Mouse (Mus musculus) thymus, postnatal 14 days (tissue): ENCODE measurements around the gene Babam1.

Experiments
- DNase-seq: peaks from one replicate; pipeline ENCODE4 v3.0.0; 2021

The Babam1 gene

DNA sequence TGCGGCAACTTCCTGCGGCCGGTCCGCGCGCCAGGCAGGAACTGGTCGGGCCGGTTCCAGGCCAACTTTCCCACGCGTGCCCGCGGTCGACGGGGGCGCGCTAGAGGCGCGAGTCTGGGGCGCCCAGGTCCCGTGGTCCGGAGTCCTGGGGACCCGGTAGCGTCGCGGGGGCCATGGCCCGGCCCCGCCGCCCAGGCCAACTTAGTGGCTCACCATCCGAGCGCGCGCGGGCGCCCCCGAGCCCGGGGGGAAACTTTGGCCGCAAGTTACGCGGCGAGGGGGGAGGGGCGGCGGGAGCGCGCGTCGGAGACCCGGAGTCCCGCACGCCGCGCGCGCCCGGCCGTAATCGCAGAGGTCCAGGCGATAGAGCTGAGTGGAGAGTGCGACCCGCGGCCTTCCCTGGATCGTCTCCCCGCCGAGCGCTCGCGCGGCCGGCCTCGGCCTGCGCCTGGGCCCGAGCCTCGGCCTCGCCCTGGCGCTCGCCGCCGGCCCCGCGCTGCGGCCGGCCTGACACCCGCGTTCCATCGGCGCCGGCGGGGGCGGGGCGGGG lies 15.2 kb upstream of the Babam1 start, which contains the start of gene Nr2f6:
Gene Nr2f6 (minus strand): TSS at position 540 of the 550 bp plus-strand sequence.
- DNase-seq, result peak; percentile 51

GRCm38 (mm10) chr8:71381971-71382961 lies 14.4 kb upstream of the Babam1 start:
- DNase-seq, result peak; percentile 76

- no peak for DNase-seq
Observed at GRCm38 (mm10) chr8:71383396-71383795, 13.3 kb upstream of the Babam1 start.

GRCm38 (mm10) chr8:71383860-71384259 lies 12.8 kb upstream of the Babam1 start:
- no peak for DNase-seq

DNA sequence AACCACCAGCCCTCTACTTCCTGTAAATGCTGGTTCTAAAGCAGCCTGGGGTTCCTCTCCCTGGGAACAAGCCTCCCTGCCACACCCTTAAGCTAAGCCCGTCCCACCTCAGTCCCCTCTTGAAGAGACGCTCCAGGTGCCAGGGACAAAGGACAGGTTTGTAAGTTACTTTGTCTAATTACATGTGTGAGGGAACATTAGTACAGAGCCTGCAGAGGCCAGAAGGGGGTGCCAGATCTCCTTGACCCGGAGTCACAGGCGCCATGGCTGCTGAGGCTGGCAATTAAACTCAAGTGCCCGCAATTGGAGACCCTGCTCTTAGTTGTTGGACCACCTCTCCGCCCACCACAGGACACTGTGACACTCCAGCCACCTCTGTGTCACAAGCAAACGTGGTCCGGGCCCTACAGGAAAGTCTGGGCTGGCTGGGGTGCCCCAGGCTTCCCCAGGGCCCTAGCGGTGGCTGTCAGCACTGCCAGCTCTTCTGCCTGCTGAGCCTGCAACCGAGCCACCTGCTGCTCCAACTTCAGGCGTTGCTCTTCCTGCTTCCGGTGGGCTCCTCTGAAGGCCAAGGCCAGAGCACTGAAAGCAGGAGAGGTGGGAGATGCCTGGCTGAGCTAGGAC lies 11.3 kb upstream of the Babam1 start:
- no peak for DNase-seq

GRCm38 (mm10) chr8:71388267-71388666 lies 8.4 kb upstream of the Babam1 start:
- no peak for DNase-seq

DNA sequence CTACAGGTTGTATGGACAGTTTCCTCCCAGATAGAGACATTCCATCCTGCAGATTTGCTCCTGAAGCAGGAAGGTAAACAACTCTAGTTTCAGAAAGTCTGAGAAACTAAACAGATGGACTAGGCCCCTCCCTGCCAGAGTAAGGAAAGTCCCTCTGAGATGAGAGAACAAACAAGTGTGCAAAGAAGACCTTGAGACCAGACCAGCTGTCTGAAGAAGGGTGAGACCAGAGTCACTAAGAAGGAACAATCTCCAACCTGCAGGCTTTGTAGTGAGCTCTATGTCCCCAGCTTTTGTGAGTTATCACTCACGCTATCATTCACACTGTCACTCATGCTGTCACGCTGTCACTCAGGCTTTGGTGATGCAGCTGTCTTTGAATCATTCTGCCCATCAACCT lies 5.0 kb upstream of the Babam1 start:
- DNase-seq, result no peak

DNA sequence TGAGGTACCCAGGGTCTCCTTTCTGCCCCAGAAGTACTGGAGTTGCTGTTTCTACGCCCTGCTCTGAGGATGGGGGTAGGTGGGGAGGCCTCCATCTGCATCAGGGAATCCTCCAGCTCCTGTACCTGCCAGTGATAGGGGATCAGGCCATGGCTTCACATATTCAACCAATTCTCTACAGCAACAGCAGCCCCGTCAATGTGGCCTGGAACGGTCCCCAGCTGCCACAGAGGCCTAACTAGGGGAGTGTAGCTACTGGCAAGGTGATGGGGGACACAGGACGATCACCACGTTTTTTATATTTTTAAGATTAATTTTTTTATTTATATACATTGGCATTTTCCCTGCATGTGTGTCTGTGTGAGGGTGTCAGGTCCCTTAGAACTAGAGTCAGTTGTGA lies 4.3 kb upstream of the Babam1 start:
- DNase-seq, result no peak

DNA sequence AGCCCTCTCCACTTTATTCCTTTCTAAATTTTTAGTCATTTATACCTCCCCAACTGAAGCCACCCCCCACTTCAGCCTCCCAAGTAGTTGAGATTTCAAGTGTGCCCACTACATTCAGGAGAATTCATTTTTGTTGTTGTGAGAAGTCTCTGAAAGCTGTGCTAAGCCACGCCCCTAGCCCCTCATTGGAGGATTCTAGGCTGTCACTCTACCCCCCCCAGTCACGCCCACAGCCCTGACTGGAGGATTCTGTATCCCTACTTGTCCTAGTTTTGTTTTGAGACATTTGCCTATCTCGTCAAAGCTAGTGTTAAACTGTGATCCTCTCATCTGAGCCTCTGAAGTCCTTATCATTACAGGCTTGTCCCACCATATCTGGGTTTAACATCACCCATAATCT lies 3.8 kb upstream of the Babam1 start:
- peak; percentile 36 for DNase-seq

DNA sequence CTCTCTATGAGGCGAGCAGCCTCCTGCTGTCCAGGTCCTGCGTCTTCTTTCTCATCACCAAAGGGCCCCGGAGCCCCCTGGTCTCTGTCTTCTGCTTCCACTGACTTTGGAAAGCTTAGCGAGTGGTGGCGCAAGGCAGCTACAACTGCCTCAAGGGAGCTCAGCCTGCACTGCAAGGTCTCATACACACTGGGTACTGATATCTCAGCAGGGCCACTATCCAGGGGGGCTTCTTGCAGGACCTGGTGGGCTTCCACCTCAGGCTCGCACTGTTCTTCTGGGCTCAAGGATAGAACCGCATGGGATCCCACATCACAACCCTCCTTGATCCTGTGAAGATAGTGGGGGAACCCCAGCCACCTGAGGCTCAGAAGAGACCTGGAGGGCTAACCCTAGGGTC lies 2.2 kb upstream of the Babam1 start:
- DNase-seq, result no peak

- no peak for DNase-seq
Observed at GRCm38 (mm10) chr8:71395071-71395470, 1.6 kb upstream of the Babam1 start.

- no peak for DNase-seq
Observed at GRCm38 (mm10) chr8:71395629-71396028, 1.0 kb upstream of the Babam1 start, which contains the start of gene Ushbp1. TSS of gene Ushbp1 (minus strand) at chr8:71395802.

GRCm38 (mm10) chr8:71397701-71398100 lies 1.0 kb downstream of the Babam1 start:
- DNase-seq, result no peak

DNA sequence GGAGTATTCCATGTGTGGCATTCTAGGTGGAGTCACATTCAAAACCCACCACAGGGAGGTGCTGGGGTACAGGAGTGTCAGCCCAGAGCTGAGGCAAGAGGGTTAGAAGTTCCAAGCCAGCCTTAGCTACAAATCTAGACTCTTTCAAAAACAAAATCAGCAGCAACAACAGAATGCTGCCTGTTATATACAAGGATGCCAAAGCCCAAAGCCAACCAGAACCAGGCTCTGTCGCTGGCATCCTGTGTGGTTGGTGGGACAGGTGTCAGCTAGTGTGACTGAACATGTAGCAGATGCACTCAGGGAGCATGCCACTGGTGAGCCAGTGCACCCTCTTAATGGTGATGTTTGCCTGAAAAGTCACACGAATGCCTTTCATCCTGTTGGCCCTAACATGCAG lies 4.2 kb downstream of the Babam1 start:
- no peak for DNase-seq

GRCm38 (mm10) chr8:71401454-71401853 lies 4.8 kb downstream of the Babam1 start:
- DNase-seq, result no peak

DNA sequence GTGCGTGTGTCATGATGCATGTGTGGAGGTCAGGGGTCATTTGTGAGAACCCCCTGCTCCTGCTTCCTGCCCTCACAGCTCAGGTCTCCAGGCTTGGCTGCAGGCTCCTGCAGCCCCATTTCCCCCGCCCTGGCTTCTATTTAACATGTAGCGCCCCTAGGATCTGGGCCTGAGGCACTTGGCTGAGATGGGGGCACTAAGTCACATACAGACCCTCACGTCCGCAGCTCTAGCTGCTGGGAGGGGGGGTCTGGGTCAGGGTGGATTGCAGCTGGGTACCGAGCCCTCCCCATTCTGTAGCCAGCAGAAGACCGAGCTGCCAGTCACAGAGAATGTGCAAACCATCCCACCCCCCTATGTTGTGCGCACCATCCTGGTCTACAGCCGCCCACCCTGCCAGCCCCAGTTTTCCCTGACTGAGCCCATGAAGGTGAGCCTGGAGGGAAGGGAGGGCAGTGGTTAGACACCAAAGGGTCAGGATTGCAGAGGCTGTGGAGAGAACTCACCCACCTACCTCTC lies 5.8 kb downstream of the Babam1 start:
- DNase-seq, result no peak

DNA sequence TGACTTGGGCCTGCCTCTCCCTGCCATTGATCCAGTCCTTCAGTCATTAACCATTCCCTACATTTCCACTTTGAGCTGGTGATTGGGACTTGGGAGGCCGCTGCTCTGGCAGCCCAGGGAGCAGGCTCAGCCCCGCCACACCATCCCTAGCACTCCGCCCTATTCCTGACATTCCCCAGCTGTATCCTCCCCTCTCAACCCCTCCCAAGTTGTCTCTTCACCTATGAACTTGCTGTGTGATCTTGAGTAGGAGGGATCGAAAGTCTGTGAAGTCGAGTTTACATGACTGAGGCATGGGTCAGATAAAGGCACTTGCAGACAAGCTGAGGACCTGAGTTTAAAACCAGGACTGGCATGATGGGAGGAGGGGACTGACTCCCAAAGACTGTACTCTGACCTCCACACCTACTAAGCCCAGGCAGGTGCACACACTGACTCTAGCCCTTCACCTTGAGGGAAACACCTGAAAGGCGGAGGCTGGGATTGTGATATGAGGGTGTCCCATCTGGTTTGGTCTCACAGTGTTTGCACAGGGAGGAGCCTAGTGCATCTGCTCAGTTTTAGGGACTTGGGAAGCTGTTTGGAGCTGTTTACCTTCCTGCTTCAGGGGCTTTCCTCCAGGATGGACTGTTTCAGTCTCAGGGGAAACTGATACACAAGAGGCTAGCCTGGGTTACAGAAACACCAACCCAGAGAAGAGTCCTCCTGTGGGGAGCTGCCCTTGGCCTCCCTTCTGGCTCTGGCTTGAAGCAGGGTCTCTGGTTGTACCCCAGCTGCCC lies 6.6 kb downstream of the Babam1 start:
- no peak for DNase-seq

DNA sequence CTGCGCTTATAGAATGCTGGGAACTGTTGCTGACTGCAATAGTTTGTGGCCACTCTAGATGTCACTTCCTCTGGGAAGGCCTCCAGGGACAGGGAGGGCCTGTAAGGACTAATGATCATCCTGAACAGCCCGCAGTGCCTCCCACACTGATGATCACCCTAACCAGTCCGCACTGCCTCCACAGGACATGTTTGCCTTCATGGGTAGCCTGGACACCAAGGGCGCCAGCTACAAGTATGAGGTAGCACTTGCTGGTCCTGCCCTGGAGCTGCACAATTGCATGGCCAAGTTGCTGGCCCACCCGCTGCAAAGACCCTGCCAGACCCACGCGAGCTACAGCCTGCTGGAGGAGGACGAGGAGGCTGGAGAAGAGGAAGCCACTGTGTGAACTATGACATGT lies 7.3 kb downstream of the Babam1 start:
- no peak for DNase-seq

DNA sequence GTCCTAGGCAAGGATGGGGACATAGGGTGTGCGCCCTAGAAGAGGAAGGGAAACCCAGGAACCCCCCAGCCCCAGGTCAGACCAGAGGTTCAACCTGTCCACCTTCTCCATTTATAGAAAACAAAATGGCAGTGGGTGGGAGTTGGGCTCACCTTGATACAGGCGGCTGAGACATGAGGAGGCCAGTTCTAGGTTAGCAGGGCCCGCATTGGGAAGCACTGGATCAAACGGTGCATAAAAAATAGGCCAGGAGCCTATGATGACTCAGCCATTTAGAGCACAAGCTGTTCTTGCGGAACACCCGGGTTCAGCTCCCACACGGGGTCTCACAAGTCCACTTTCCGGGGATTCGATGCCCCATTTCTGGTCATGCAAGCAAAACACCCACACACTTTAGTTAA lies 8.3 kb downstream of the Babam1 start:
- DNase-seq, result no peak

DNA sequence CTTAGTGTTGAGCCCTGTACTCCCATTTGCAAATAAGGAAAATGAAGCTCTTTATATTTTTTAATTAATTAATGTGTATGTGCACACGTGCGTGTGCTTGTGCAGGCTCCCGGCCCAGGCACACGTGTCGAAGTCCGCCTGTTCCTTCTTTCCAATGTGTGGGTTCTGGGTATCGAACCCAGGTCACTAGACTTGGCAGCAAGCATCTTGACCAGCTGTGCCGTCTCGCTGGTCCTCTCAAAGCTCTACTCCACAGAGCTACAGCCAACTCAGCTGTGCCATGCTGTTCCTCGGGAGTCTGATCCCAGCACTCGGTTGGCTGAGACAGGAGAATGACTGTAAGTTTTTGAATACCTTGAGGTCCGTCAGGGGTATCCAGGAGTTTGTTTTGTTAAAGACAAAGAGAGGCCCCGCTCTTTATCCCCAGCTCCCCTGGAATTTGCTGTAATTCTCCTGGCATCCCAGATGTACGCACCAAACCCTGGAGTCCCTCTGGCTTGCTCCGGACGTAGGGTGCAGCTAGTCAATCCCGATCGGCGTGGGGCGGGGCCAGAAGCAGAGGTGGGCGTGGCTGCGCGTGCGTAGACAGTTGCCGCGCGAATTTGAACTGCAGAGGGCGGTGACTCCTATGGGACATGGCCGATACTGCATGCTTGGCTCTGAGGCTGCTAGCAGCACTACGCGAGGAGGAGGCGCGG lies 8.9 kb downstream of the Babam1 start, which contains the start of gene Ankle1:
Gene Ankle1 (plus strand): TSS at position 610 of the 698 bp plus-strand sequence.
- peak; percentile 97 for DNase-seq

GRCm38 (mm10) chr8:71406099-71407015 lies 9.7 kb downstream of the Babam1 start:
- peak; percentile 71 for DNase-seq
